Mouse (Mus musculus) spleen, adult 12 weeks (tissue): ENCODE results near the gene Iqcf4.
"Not testable (repeated sequence)": the region's sequence is repeated elsewhere in the genome, so short reads cannot be mapped to it uniquely, and the experiment has no call there.

Experiments
- DNase-seq: peaks from one replicate; pipeline ENCODE4 v3.0.0; 2022; ENCODE audit warnings: low spot score

Iqcf4 gene

DNA sequence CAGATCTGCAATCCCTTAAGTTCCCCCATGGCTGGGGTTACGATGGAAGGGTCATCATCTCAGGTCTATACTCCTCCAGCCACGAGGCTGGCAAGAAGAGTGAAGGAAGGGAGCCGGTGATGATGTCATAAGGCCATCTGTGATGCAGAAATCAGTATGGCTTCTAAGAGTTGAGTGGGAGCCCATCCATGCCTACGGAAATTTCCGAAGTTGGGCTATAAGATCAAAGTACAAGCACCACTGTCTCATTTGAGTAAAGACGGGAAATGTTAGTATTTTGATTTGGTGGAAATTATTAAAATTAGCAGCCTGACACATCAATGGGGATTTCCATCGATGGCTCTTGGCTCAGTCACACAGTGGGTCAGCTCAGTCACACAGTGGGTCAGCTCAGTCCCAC, at the start of gene Iqcf4:
Gene Iqcf4 (minus strand): TSS at position 101 of the 400 bp plus-strand sequence.
- no peak for DNase-seq

DNA sequence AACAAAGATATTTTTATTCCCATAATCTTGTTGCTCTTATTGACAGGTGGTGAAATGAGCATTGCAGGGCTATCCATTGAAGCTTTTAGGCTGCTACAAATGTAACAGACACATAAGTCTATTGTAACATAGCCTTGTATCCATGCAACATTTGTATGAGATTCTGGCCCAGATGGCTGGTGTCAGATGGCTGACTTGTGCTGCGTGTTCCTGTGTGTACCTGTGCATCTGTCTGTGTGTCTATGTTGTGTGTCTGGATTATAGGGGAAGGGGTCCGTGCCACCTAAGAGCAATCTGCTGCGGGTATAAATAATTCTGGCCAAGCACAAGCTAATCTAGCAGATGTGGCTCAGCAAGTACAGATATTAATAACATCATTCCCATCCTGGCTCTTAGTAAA, 46.7 kb upstream of the Iqcf4 start:
- no peak for DNase-seq

DNA sequence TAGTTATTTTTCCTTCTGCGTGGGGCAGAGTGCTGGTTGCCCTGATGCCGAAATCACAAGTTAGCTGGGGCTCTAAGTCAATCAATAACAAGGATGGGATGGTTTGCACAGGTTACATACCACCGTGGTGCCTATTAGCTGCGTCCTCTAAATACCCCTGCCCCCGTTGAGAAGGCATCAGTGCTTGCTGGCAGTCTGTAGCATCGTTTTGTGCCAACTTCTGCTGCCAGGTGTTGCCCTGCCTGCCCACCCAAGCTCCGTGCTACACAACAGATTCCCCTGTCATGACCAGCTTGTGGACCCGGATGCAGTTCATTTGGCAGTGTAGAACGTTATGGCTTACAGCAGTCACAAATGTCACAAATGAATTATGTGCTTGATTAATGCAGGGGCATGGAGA, 45.5 kb upstream of the Iqcf4 start:
- DNase-seq, result no peak

DNA sequence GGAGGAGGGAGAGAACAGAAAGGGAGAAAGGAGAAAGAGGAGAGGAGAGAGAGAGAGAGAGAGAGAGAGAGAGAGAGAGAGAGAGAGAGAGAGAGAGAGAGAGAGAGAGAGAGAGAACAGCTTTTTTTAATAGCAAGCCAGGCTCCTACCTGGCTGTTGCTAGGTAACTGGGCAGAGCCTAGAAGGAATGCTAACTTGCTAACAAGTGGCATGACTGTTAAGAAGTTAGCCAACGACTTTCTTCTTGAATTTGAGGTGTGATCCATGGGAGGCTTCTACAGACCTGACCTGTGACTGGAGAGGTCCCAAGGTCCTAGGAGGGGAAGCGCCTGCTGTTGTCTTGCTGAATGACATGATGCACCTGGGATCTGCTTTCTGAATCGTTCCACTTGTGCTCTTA, 43.8 kb upstream of the Iqcf4 start:
- DNase-seq, result no peak

DNA sequence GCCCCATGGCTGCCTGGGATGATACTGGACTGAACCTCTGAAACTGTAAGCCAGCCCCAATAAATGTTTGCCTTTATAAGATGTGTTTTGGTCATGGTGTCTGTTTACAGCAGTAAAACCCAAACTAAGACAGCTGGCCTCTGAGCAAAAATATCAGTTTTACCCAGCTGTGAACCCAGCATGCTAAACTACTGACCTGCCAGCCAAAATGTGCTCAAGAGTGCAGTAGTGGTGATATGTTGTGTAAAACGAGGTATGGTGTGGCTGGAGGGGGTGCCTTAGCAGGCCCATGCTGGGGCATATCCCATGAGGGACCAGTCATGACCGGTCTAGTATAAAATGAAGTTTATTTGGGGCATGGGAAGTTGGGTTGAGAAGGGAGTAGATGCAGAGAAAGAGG, 43.2 kb upstream of the Iqcf4 start:
- no peak for DNase-seq

DNA sequence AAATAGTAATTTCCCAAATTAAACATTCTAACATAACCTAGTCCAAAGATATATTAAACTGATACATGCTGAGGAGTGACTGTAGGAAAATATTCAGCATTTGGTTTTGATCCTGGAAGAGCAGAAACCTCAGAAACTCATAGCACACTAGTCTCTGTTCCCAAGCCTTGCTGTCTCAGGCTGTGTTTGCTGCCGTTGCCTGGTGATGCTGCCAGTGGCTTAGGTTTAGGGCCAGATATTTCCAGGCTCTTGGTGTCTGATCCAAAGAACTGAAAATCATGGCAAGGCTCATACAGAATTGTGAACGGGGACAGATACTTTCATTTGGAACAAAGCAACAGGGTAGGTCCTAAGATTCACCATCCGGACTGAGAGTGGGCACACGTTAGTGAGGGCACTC, 39.9 kb upstream of the Iqcf4 start:
- DNase-seq, result no peak

DNA sequence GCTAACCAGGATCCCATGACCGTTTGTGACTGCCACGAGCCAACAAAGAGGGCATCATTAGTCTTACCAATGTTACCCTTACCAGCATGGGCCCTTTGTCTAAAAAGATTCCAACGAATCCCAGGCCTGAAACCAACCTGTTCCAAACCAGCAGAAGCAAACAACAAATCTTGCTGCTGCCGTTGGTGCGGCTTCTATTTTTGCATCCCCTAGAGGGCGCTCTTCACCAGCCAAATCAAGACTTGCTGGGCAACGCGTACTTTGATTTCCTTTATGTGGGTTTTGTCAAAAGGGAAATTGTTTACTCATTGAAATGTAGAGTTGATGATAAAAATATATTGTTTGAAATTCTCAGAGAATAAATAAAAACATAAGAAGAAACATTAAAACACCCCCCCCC, 29.8 kb upstream of the Iqcf4 start:
- DNase-seq, result no peak

DNA sequence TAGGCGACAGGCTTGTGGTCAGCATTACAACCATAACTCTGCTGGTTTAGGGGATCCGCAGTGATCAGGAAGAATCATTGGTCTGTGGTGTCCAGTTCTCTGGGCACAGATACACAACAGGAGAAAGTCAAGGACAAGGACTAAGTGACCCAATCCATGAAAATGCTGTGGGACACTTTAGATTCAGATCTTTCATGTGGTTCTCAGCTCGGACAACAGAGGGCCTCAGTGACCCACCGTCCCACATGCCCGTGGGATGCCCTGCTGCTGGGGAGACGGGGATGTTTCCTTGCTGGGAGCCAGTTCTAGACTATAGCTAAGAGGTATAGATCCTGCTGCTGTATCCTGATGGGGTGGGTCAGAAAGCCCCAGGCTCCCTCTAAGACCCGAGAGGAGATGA, 27.7 kb upstream of the Iqcf4 start:
- no peak for DNase-seq

DNA sequence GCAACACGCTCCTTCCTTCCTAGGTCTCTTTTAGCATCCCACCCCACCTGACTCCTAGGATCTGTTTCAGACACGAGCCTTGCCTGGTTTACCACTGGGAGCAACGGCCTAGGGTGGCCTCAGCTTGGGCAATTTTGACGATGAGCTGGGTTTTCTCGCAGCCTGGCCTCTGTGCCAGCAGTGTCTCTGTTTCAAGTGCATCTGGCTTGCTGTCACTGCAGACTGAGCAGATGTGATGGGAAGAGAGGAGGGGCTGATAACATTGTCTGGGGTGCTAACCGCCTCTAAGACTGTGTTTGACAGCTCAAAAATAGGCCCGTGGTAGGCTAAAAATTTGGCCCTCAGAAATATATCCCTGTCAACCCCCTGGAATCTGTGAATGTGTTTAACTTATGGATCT, 25.0 kb upstream of the Iqcf4 start:
- DNase-seq, result no peak

DNA sequence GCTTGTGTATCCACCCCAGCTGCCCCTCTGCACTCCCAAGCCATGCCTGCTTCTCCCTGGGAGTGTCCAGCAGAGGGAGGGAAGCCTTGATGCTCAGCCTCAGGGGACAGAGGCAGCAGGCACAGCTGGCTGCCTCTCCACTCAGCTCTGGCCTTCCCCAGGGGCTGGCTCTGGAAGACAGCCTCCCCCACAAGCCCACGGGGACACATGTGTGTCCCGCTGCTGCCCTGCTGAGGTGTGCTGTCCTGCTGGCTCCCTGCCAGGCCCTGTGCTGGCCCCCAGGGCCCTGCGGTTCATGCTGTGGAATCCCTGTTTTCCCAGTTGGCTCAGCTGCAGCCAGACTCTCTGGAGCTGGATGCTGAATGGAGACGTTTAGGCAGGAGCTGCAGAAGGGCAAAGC, 24.6 kb upstream of the Iqcf4 start:
- not testable (repeated sequence) for DNase-seq

DNA sequence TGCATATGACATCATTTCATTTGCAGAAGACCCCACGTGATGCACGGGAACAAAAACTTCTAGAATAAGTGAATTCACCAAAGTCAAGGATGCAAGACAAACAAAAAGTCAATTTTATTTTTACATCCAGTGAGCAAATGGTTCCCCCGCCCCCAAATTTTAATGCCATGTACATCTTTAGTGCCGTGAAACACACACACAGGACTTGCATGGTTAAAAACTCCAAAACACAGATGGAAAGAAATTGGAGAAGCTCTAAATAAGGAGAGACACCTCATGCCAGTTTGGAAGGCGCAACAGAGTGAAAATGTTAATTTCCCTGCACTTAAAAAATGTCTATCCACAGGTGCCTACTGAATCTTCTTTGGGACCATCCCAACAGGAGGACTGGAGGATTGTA, 21.4 kb upstream of the Iqcf4 start:
- no peak for DNase-seq

DNA sequence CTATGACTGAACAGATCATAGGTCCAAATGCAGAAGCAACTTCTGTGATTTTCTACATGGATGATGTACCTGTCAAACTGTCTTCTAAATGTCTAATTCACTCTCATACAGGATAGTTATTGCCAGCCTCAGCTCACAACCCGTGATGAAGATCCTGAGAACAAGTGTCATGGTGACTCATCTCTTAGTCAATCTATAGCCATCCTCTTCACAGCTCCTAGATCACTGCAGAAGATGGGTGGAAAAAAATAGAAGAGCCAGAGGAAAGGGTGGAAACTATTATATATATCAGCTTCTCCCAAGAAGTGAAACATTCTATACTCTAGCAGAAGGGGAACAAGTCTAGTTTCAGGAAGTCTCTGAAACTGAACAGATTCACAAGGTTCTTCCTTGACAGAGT, 11.8 kb upstream of the Iqcf4 start:
- no peak for DNase-seq

DNA sequence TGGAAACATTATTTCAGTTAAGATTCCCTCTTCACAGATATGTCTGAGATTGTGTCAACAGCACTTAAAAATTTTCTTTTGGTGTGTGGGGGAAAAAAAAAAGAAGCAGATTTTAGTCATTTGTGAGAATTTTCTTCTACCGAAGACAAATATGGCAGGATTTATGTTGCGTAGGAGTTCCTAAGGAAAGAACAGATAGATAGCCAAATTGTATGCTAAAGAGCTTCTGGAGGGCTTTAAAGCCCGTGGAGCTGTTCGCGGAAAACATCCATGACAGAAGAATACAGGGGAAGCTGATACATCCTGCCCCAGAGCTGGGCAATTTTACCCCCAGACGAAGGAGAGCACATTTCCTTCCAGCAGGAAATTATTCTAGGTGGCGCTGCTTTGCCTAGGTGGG, 9.2 kb upstream of the Iqcf4 start:
- no peak for DNase-seq

DNA sequence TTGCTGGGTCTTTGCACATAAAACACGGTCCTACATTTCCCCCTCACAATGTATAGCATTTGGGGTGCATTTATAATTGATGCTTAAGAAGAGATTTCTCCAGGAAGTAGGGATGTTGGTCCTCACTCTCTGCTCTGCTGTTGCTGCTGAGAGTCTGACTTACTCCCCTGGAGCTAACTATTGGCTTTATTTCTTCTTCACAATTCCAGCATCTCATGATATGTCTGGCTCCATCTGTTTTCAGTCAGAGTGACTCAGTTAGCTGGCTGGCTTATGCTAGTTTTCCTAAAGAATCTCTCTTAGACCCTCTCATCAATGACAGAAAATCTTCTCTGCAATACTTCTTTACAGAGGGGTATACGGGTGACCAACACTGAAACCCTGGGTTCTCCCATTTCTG, 5.3 kb upstream of the Iqcf4 start:
- DNase-seq, result no peak

DNA sequence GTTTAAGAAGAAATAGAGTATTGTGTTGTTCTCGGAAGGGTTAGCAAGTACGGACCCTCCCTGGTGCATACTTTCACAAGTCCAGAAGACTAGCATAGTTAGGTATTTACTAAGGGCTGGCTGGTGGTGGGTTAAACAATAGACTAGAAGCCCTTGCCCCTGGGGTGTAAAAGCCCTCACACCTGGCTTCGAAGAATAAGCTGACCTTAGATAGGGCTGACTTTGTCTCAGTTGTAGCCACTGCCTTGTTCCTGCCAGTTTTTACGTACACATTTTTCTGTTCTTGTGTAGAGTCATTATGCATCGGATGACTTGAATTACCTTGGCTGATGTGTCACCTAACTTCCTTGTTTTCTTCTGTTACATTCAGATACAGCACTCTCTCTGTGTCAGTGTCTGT, 2.6 kb upstream of the Iqcf4 start:
- no peak for DNase-seq

DNA sequence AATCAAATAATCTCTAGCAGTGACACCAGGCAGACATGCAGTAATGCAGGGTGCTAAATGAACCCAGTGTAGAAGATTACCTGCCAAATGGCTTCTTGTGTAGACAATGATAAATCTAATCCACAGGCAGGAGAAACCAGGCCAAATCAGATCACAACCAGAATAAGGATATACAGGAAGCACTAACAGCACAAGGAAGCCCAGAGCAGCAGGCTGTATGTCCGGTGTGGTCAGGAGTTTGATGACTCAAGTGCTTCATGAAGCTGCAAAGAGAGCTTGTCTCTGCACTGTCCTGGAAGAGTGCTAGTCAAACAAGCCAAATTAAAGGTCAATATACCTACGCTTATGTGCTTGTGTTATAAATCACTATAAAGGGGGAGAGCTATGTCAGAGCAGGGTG, 1.4 kb upstream of the Iqcf4 start:
- no peak for DNase-seq

DNA sequence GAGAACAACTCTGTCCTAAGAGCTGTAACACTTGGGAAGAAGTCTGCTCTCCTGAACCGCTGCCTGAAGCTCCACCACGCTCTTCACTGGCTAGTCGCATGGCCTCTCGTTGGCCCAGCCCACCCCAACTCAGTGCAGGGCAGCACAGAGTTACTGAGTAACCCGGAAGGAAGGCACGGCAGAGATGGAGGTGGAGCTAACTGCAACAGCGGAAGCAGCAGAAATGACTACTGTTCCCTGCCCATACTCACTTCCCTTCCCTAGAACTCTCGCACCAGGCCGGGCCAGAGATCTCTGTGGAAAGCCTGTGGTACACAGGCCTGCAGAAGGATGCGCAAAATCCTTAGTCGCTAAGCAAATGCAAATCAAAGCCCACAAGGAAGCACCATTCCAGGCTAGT, 4.4 kb downstream of the Iqcf4 start:
- no peak for DNase-seq

DNA sequence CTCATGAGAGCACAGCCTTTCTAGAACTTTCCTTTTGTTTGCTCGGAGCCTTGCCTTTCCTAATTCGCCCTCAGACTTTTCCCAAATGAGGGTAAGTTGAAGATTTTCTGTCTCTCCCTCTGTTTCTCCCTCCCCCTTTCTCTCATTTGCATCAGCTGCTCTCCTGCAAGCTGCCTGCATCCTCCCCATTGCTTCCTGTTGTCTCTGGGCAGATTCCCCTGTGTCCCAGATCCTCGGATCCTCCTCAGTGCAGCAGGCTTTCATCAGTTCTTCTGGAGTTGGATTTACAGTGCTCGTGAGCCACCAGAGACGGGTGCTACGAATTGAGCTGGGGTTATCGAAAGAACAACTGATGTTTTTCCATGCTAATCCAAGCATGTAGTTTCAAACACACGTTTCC, 6.8 kb downstream of the Iqcf4 start:
- no peak for DNase-seq

DNA sequence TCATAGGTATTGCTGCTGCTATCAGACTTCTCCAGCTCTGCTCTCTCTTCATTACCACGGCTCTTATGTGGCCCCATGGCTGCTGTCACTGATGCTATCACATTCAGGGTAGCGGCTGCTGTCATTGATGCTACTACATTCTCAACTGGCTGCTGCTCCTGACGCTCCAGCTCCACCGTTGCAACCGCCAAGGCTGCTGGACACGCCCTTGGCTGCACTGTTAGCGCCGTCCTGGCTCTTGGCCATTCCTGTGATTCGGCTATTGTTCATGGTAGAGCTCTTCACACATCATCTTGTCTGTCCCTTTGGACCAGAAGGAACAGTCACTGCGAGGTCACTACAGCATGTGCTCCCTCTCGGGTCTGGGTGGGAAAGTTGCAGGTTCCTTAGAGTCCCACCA, 8.5 kb downstream of the Iqcf4 start:
- DNase-seq, result no peak

DNA sequence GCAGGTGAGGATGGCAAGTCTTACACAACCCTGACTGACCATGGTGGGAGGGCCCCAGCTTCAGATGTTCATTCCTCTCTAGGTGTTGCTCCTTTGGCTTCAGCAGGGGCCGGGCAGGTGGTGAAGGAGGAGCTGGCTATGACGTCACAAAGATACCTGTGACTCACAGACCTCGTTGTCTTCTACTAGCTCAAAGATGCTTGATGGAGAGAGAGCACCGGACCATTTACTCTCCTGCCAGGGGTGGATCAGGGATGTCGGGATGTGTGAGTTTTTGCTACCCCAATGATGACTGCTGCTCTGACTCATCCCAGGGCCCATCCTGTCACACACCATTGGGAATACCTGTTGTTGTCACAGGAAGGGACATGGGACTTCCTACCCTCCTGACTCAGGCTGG, 9.3 kb downstream of the Iqcf4 start, which contains the start of gene Iqcf3:
Gene Iqcf3 (minus strand): TSS at position 101 of the 400 bp plus-strand sequence.
- DNase-seq, result no peak

DNA sequence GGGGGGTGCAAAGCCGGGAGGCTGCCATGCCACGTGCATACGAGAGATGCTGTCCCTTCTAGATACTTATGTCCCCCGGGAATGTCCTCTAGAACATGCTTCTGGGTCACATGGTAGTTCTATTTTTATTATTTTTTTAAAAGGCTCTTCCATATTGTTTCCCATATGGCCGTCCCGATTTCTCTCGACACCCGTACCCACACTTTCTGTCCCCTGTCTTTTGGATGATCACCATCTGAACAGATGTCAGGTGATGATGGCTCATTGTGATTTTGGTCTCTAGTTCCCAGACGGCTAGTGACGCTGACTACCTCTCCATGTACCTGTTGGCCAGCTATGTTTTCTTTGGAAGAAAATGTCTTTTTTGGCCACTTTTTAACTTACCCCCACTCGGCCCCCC, 35.8 kb downstream of the Iqcf4 start:
- no peak for DNase-seq

DNA sequence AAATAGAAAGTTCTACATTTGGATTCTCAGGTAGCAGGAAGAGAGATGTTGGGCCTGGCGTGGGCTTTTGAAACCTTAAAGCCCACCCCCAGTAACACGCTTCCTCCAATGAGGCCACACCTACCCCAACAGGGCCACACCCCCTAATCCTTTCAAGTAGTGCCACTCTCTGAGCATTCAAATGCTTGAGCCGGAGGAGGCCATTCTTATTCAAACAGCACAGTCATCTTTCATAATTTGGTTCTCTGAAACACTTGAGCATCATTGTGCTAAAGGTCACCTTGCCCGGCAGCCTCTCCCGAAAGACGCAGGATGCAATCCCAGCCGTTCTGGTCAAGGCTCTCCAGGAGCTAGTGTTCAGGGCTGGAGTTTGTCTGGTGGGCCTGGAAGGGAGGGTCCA, 36.5 kb downstream of the Iqcf4 start:
- no peak for DNase-seq

DNA sequence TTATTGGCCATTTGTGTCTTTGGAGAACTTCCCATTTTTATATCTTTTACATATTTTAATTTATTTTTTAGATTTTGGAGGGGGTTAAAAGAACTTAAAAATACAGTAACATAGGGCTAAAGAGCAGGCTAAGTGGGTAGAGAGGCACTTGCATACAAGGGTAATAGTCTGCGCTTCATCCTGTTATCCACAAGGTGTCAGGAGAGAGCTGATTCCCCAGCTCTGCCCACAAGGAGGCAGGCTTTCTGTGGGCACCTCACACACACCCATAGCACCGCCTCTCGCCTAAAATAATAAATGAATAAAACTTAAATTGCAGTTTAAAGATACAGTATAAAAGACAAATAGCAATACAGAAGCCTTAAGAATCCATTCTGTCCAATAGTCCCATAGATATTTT, 39.0 kb downstream of the Iqcf4 start:
- no peak for DNase-seq

DNA sequence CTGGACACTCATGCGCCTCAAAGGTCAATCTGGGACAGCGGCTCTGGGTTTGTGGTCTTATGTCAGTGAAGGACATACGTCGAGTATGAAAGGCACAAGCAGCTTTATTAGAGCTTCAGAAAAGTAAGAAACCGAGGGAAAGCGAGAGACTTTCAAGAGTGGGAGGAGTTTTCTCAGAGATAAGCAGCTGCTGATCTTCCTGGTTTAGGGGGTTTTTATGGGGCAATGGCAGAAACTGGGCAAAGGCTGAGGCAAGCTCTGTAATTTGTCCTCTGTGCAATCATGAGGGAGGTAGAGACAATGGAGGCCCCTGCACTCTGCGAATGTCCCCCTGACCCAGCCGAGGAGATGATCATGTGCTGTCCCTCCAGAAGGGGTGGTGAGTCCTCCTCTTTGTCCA, 50.9 kb downstream of the Iqcf4 start:
- no peak for DNase-seq

DNA sequence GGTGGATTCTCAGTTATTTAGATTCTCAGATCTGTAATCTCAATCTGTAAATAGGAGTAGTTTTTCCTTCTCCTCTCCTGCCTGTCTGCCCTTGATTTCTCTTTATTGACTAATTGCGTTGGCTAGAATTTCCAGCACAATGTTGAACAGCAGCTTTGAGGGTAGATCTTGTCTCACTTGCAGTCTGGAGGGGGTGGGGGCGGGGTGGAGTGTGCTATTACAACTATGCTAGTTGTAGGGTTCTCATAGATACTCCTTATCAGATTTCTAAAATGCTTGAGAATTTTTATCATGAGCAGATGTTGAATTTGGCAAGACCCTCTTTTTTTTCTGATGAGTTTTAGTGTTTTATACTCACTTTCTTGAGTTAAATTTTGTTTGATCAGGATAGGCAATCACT, 51.4 kb downstream of the Iqcf4 start:
- DNase-seq, result no peak
